Comparison of ENCODE assay signal across 19 mouse cellular contexts in the genomic region with DNA sequence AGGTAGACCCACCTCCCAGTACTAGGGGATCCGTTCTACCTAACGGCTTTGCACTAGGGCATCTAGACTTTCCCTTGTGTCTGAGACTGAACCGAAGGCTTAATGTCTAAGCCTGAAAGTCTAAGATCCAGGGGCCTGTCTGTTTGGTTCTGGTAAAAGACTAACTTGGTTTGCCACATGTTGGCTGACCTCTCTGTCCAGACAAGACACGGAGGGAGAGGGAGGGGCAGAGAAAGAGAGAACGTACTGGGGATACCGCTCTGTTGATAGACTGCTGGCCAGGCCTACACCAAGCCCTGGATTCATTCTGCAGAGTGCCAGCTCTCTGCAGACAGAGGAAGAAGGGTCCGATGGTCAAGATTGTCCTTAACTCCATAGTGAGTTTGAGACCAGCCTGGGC.
DNase-seq lines count a peak whose midpoint lies in the region; ATAC-seq and TF ChIP-seq lines count a peak whose summit lies in the region.
"Had no signal": no experiment of that assay in that cellular context is flagged by ENCODE, and none has a peak within 500 bp of the region (broad histone marks: within the 10 kb centered on the region; RNA-seq: fewer than 3 reads in every experiment).

No protein-coding gene starts in this region.

- ATAC-seq in stomach, postnatal 0 days (ENCODE audit: low FRiP score, low TSS enrichment), result 0 out of 2 replicates have a peak, but pooled peaks have one; percentile 6
- ATAC-seq: forebrain, embryonic 14.5 days had no signal

- no peaks in the 10 kb centered on the region for H3K9me3 ChIP-seq in stomach, postnatal 0 days (ENCODE audit: control insufficient read depth, low read length)
- H3K9me3 ChIP-seq: embryonic facial prominence, embryonic 10.5 days; forebrain, embryonic 10.5 days; heart, embryonic 10.5 days; hindbrain, embryonic 13.5 days had no signal

- H3K36me3 ChIP-seq in kidney, adult 2 months (ENCODE audit: control insufficient read depth, insufficient read depth, low read length), result no peaks in the 10 kb centered on the region
- H3K36me3 ChIP-seq in stomach, postnatal 0 days (ENCODE audit: control insufficient read depth, insufficient read depth, low read length), result no peaks in the 10 kb centered on the region
- H3K36me3 ChIP-seq: embryonic facial prominence, embryonic 10.5 days; forebrain, embryonic 10.5 days; heart, embryonic 10.5 days; hindbrain, embryonic 13.5 days had no signal

- no peak overlapping the region for H3K4me2 ChIP-seq in stomach, postnatal 0 days (replicated peaks; ENCODE audit: low read depth)
- H3K4me2 ChIP-seq: hindbrain, embryonic 13.5 days had no signal

- DNase-seq in heart, adult 11 months, result peak; percentile 70
- no peak for DNase-seq in heart, postnatal 25 days (ENCODE audit: low spot score)
- DNase-seq in kidney, adult 2 months, result peak; percentile 88
- peak; percentile 40 for DNase-seq in kidney, postnatal 10 days
- no peak for DNase-seq in stomach, postnatal 0 days (ENCODE audit: low spot score)
- no peak for DNase-seq in right cerebral cortex, adult 2 months (ENCODE audit: low spot score in 2 of 2)
- DNase-seq in frontal cortex, adult 2 months (ENCODE audit: extremely low spot score in 1 of 2, low spot score in 1 of 2), result no peak
- DNase-seq: B cell, adult 2 months; cerebellum, adult 18-20 months; cerebellum, postnatal 10 days; gastrocnemius, postnatal 36 days; heart, adult 18-20 months; heart, postnatal 10 days had no signal

- H3K4me3 ChIP-seq in kidney, adult 2 months (ENCODE audit: insufficient read depth, low read depth, low read length), result no peak overlapping the region
- H3K4me3 ChIP-seq in stomach, postnatal 0 days (ENCODE audit: low read depth, low read length), result no peak overlapping the region
- H3K4me3 ChIP-seq: embryonic facial prominence, embryonic 10.5 days; erythroblast, embryonic 14.5 days; forebrain, embryonic 10.5 days; heart, embryonic 10.5 days; hindbrain, embryonic 13.5 days had no signal

- TF ChIP-seq EP300 in stomach, postnatal 0 days (optimal IDR thresholded peaks at IDR 0.05), result no peak

- 64% methylated on average over 7 of the region's 7 CpGs for WGBS in kidney, adult 2 months
- 86% methylated on average over 7 of the region's 7 CpGs for WGBS in stomach, postnatal 0 days

- H3K27ac ChIP-seq in kidney, adult 2 months (ENCODE audit: insufficient read depth, low read depth, low read length), result no peak overlapping the region
- H3K27ac ChIP-seq in stomach, postnatal 0 days (replicated peaks), result no peak overlapping the region
- H3K27ac ChIP-seq: embryonic facial prominence, embryonic 10.5 days; forebrain, embryonic 10.5 days; heart, embryonic 10.5 days; hindbrain, embryonic 13.5 days had no signal

- no peaks in the 10 kb centered on the region for H3K27me3 ChIP-seq in kidney, adult 2 months (replicated peaks; ENCODE audit: control insufficient read depth, insufficient read depth, low read length)
- H3K27me3 ChIP-seq in stomach, postnatal 0 days (ENCODE audit: control insufficient read depth, insufficient read depth, low read length), result no peaks in the 10 kb centered on the region
- H3K27me3 ChIP-seq: hindbrain, embryonic 13.5 days had no signal

- intact Hi-C loops in heart, postnatal 25 days (cut with DNase I), result no loop called here

- no peak overlapping the region for H3K9ac ChIP-seq in stomach, postnatal 0 days (ENCODE audit: low read length)
- H3K9ac ChIP-seq: hindbrain, embryonic 13.5 days had no signal

- TF ChIP-seq CTCF in kidney, adult 2 months (conservative IDR thresholded peaks at IDR 0.05; ENCODE audit: insufficient read depth, insufficient read length, low read depth, low read length), result no peak
- TF ChIP-seq CTCF in stomach, postnatal 0 days (IDR thresholded peaks at IDR 0.05; ENCODE audit: low read depth), result no peak

- TF ChIP-seq POLR2A in kidney, adult 2 months (IDR thresholded peaks at IDR 0.05; ENCODE audit: low read depth, low read length), result no peak

- H3K4me1 ChIP-seq in kidney, adult 2 months (ENCODE audit: control insufficient read depth, insufficient read depth, low read length), result no peaks in the 10 kb centered on the region; the same call in 1 of the 2 replicates
- no peaks in the 10 kb centered on the region for H3K4me1 ChIP-seq in stomach, postnatal 0 days (replicated peaks; ENCODE audit: control insufficient read depth, insufficient read depth)
- H3K4me1 ChIP-seq: forebrain, embryonic 10.5 days; heart, embryonic 10.5 days; hindbrain, embryonic 13.5 days had no signal

Comparison
In these comparisons a context has a peak if more than half of its experiments do, and no peak if none do; other contexts are left out.
1. DNase-seq: peak in heart, adult 11 months (single experiment), kidney, adult 2 months (single experiment) and kidney, postnatal 10 days (single experiment); none in heart, postnatal 25 days (single experiment), stomach, postnatal 0 days (single experiment), right cerebral cortex, adult 2 months (0 of 2) and frontal cortex, adult 2 months (0 of 2).